Mouse (Mus musculus): ENCODE measurements at regions not wholly inside any gene's neighbourhood (a gene's known extent, or its start where the extent isn't known, plus 50 kb on each side); places are given as distances from the start of the nearest gene placed in this dataset.

DNA sequence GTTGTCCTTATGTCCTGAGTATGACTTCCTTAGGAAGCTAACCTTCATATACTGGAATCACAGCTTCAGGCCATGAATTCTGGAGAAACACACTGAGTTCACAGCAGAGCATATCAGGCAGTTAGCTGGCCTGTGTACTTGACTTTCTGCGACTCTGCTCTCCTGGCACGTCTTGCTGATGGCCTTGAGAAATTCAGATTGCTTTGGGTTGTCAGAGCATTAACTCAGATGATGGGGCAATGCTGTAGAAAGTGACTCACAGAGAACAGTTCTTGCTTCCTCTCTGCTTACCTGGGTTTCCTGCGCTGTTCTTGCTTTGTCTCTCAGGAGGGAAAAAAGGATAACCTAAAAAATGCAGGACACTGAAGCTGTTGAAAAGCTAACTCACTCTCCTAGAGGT lies 187.3 kb downstream of the Usp46 start:
- Histone ChIP-seq H3K27me3 (ENCODE audit: control insufficient read depth, insufficient read depth, low read length) (no peaks in the 10 kb centered on the region), H3K9ac (replicated peaks; ENCODE audit: low read depth, low read length) (no peak overlapping the region), H3K4me3 (ENCODE audit: low read depth, low read length) (no peak overlapping the region), H3K27ac (ENCODE audit: low read depth) (no peak overlapping the region), H3K4me2 (ENCODE audit: low read depth, low read length) (no peak overlapping the region), H3K36me3 (replicated peaks; ENCODE audit: control insufficient read depth, insufficient read depth, low read length) (no peaks in the 10 kb centered on the region), H3K4me1 (ENCODE audit: control insufficient read depth, insufficient read depth) (peaks cover under 1% of the 10 kb centered on the region; the same call in 1 of the 2 replicates), H3K9me3 (replicated peaks; ENCODE audit: control insufficient read depth, low read length) (no peaks in the 10 kb centered on the region)
- no peak for ATAC-seq (ENCODE audit: insufficient read depth, low read depth)
- 75% methylated on average over 3 of the region's 3 CpGs for WGBS
- TF ChIP-seq EP300 (IDR thresholded peaks at IDR 0.05; ENCODE audit: low read depth) (no peak), CTCF (IDR thresholded peaks at IDR 0.05; ENCODE audit: low read depth) (no peak)
- DNase-seq (ENCODE audit: low spot score), result no peak

GRCm38 (mm10) chr5:73881941-73882340 lies 186.3 kb downstream of the Usp46 start:
- peak; percentile 51 for ATAC-seq (ENCODE audit: insufficient read depth, low read depth)

GRCm38 (mm10) chr5:73884998-73885397 lies 183.2 kb downstream of the Usp46 start:
- no peak for TF ChIP-seq EP300 (IDR thresholded peaks at IDR 0.05; ENCODE audit: low read depth)
- TF ChIP-seq CTCF (IDR thresholded peaks at IDR 0.05; ENCODE audit: low read depth), result no peak
- Histone ChIP-seq H3K4me1 (ENCODE audit: control insufficient read depth, insufficient read depth) (no peaks in the 10 kb centered on the region), H3K27ac (ENCODE audit: low read depth) (no peak overlapping the region), H3K9ac (replicated peaks; ENCODE audit: low read depth, low read length) (no peak overlapping the region), H3K4me3 (ENCODE audit: low read depth, low read length) (no peak overlapping the region), H3K36me3 (replicated peaks; ENCODE audit: control insufficient read depth, insufficient read depth, low read length) (no peaks in the 10 kb centered on the region), H3K27me3 (ENCODE audit: control insufficient read depth, insufficient read depth, low read length) (no peaks in the 10 kb centered on the region), H3K4me2 (ENCODE audit: low read depth, low read length) (no peak overlapping the region), H3K9me3 (replicated peaks; ENCODE audit: control insufficient read depth, low read length) (no peaks in the 10 kb centered on the region)
- DNase-seq (ENCODE audit: low spot score) (no peak), ATAC-seq (ENCODE audit: insufficient read depth, low read depth) (no peak)
- WGBS, result 72% methylated on average over 12 of the region's 12 CpGs

More at GRCm38 (mm10) chr5:73881941-73882340, 186.3 kb downstream of the Usp46 start:
- no peak overlapping the region for H3K9ac ChIP-seq (replicated peaks; ENCODE audit: low read depth, low read length)
- no peak overlapping the region for H3K4me2 ChIP-seq (ENCODE audit: low read depth, low read length)
- no peaks in the 10 kb centered on the region for H3K4me1 ChIP-seq (ENCODE audit: control insufficient read depth, insufficient read depth)
- H3K27ac ChIP-seq (ENCODE audit: low read depth), result no peak overlapping the region
- H3K9me3 ChIP-seq (replicated peaks; ENCODE audit: control insufficient read depth, low read length), result no peaks in the 10 kb centered on the region
- H3K36me3 ChIP-seq (replicated peaks; ENCODE audit: control insufficient read depth, insufficient read depth, low read length), result no peaks in the 10 kb centered on the region
- TF ChIP-seq EP300 (IDR thresholded peaks at IDR 0.05; ENCODE audit: low read depth), result no peak
- no peak for TF ChIP-seq CTCF (IDR thresholded peaks at IDR 0.05; ENCODE audit: low read depth)
- H3K27me3 ChIP-seq (ENCODE audit: control insufficient read depth, insufficient read depth, low read length), result no peaks in the 10 kb centered on the region
- peak; percentile 49 for DNase-seq (ENCODE audit: low spot score)
- 26% methylated on average over 5 of the region's 5 CpGs for WGBS
- no peak overlapping the region for H3K4me3 ChIP-seq (ENCODE audit: low read depth, low read length)

GRCm38 (mm10) chr5:73885691-73886090 lies 182.5 kb downstream of the Usp46 start:
- DNase-seq (ENCODE audit: low spot score) (no peak), ATAC-seq (ENCODE audit: insufficient read depth, low read depth) (no peak)
- TF ChIP-seq CTCF (IDR thresholded peaks at IDR 0.05; ENCODE audit: low read depth) (no peak), EP300 (IDR thresholded peaks at IDR 0.05; ENCODE audit: low read depth) (no peak)
- Histone ChIP-seq H3K4me2 (ENCODE audit: low read depth, low read length) (no peak overlapping the region), H3K4me1 (ENCODE audit: control insufficient read depth, insufficient read depth) (no peaks in the 10 kb centered on the region), H3K36me3 (replicated peaks; ENCODE audit: control insufficient read depth, insufficient read depth, low read length) (no peaks in the 10 kb centered on the region), H3K27ac (ENCODE audit: low read depth) (no peak overlapping the region), H3K27me3 (ENCODE audit: control insufficient read depth, insufficient read depth, low read length) (no peaks in the 10 kb centered on the region), H3K9ac (replicated peaks; ENCODE audit: low read depth, low read length) (no peak overlapping the region), H3K4me3 (ENCODE audit: low read depth, low read length) (no peak overlapping the region), H3K9me3 (replicated peaks; ENCODE audit: control insufficient read depth, low read length) (no peaks in the 10 kb centered on the region)
- 86% methylated on average over 1 of the region's 1 CpGs for WGBS

GRCm38 (mm10) chr5:73887306-73887958 lies 180.8 kb downstream of the Usp46 start:
- H3K4me2 ChIP-seq (ENCODE audit: low read depth, low read length), result no peak overlapping the region
- ATAC-seq (ENCODE audit: insufficient read depth, low read depth), result no peak
- no peak for TF ChIP-seq EP300 (IDR thresholded peaks at IDR 0.05; ENCODE audit: low read depth)
- no peak for TF ChIP-seq CTCF (IDR thresholded peaks at IDR 0.05; ENCODE audit: low read depth)
- H3K9me3 ChIP-seq (replicated peaks; ENCODE audit: control insufficient read depth, low read length), result no peaks in the 10 kb centered on the region
- no peaks in the 10 kb centered on the region for H3K36me3 ChIP-seq (replicated peaks; ENCODE audit: control insufficient read depth, insufficient read depth, low read length)
- H3K4me3 ChIP-seq (ENCODE audit: low read depth, low read length), result no peak overlapping the region
- H3K9ac ChIP-seq (replicated peaks; ENCODE audit: low read depth, low read length), result no peak overlapping the region
- no peak overlapping the region for H3K27ac ChIP-seq (ENCODE audit: low read depth)
- 85% methylated on average over 8 of the region's 8 CpGs for WGBS
- no peaks in the 10 kb centered on the region for H3K27me3 ChIP-seq (ENCODE audit: control insufficient read depth, insufficient read depth, low read length)
- no peaks in the 10 kb centered on the region for H3K4me1 ChIP-seq (ENCODE audit: control insufficient read depth, insufficient read depth)
- DNase-seq (ENCODE audit: low spot score), result no peak

- no peak for DNase-seq (ENCODE audit: low spot score)
- Histone ChIP-seq H3K4me3 (ENCODE audit: low read depth, low read length) (no peak overlapping the region), H3K9me3 (replicated peaks; ENCODE audit: control insufficient read depth, low read length) (no peaks in the 10 kb centered on the region), H3K36me3 (replicated peaks; ENCODE audit: control insufficient read depth, insufficient read depth, low read length) (no peaks in the 10 kb centered on the region), H3K27me3 (ENCODE audit: control insufficient read depth, insufficient read depth, low read length) (no peaks in the 10 kb centered on the region), H3K9ac (replicated peaks; ENCODE audit: low read depth, low read length) (no peak overlapping the region), H3K4me1 (ENCODE audit: control insufficient read depth, insufficient read depth) (no peaks in the 10 kb centered on the region), H3K4me2 (ENCODE audit: low read depth, low read length) (no peak overlapping the region), H3K27ac (ENCODE audit: low read depth) (no peak overlapping the region)
- no peak for ATAC-seq (ENCODE audit: insufficient read depth, low read depth)
- TF ChIP-seq EP300 (IDR thresholded peaks at IDR 0.05; ENCODE audit: low read depth) (no peak), CTCF (IDR thresholded peaks at IDR 0.05; ENCODE audit: low read depth) (no peak)
- WGBS, result 62% methylated on average over 2 of the region's 2 CpGs
These were observed 179.8 kb downstream of the Usp46 start for GRCm38 (mm10) chr5:73888391-73888790.
